Mouse (Mus musculus): ENCODE data around the gene Phb. TPM values are rescaled to one million over a fixed set of nuclear protein-coding genes. Genes with fewer than 3 reads are reported as not detected.

Gene Phb
- polyA plus RNA-seq, 1 experiment, result 49.5 TPM

GRCm38 (mm10) chr11:95675498-95675897, 8.7 kb downstream of the Phb start:
- no peak for TF ChIP-seq POLR2A (IDR thresholded peaks at IDR 0.05; ENCODE audit: low read depth, low read length)
- no peak for TF ChIP-seq CTCF (IDR thresholded peaks at IDR 0.05; ENCODE audit: extremely low read depth, insufficient read depth, insufficient read length, insufficient replicate concordance)
- WGBS, result 94% methylated on average over 14 of the region's 14 CpGs
- Histone ChIP-seq H3K4me3 (ENCODE audit: extremely low read depth, insufficient read depth, insufficient read length) (no peak overlapping the region), H3K4me1 (ENCODE audit: control insufficient read depth, insufficient read depth, insufficient read length) (no peaks in the 10 kb centered on the region), H3K36me3 (ENCODE audit: control insufficient read depth, insufficient read depth, low read length) (peaks cover 32% of the 10 kb centered on the region), H3K27ac (ENCODE audit: insufficient read depth, low read length) (no peak overlapping the region), H3K27me3 (ENCODE audit: control insufficient read depth, insufficient read depth, low read length) (no peaks in the 10 kb centered on the region)
- DNase-seq (ENCODE audit: low read depth in 1 of 2, low spot score in 2 of 2), result no peak

- Histone ChIP-seq H3K4me1 (ENCODE audit: control insufficient read depth, insufficient read depth, insufficient read length) (no peaks in the 10 kb centered on the region), H3K36me3 (ENCODE audit: control insufficient read depth, insufficient read depth, low read length) (peaks cover 32% of the 10 kb centered on the region), H3K4me3 (ENCODE audit: extremely low read depth, insufficient read depth, insufficient read length) (no peak overlapping the region), H3K27me3 (ENCODE audit: control insufficient read depth, insufficient read depth, low read length) (no peaks in the 10 kb centered on the region), H3K27ac (ENCODE audit: insufficient read depth, low read length) (no peak overlapping the region)
- DNase-seq (ENCODE audit: low read depth in 1 of 2, low spot score in 2 of 2), result peak; percentile 19 to 70
- 42% methylated on average over 6 of the region's 6 CpGs for WGBS
- TF ChIP-seq POLR2A (IDR thresholded peaks at IDR 0.05; ENCODE audit: low read depth, low read length) (no peak), CTCF (IDR thresholded peaks at IDR 0.05; ENCODE audit: extremely low read depth, insufficient read depth, insufficient read length, insufficient replicate concordance) (peak; percentile 69; the same call in 1 of the 2 replicates)
These were observed 9.6 kb downstream of the Phb start for GRCm38 (mm10) chr11:95676307-95676706.

GRCm38 (mm10) chr11:95677925-95678701, 11.4 kb downstream of the Phb start:
- Histone ChIP-seq H3K36me3 (ENCODE audit: control insufficient read depth, insufficient read depth, low read length) (peaks cover 27% of the 10 kb centered on the region), H3K27ac (ENCODE audit: insufficient read depth, low read length) (no peak overlapping the region), H3K4me1 (ENCODE audit: control insufficient read depth, insufficient read depth, insufficient read length) (no peaks in the 10 kb centered on the region), H3K27me3 (ENCODE audit: control insufficient read depth, insufficient read depth, low read length) (no peaks in the 10 kb centered on the region), H3K4me3 (ENCODE audit: extremely low read depth, insufficient read depth, insufficient read length) (no peak overlapping the region)
- 88% methylated on average over 14 of the region's 14 CpGs for WGBS
- no peak for DNase-seq (ENCODE audit: low read depth in 1 of 2, low spot score in 2 of 2)
- TF ChIP-seq POLR2A (IDR thresholded peaks at IDR 0.05; ENCODE audit: low read depth, low read length), result no peak
- no peak for TF ChIP-seq CTCF (IDR thresholded peaks at IDR 0.05; ENCODE audit: extremely low read depth, insufficient read depth, insufficient read length, insufficient replicate concordance)

- no peak for TF ChIP-seq CTCF (IDR thresholded peaks at IDR 0.05; ENCODE audit: extremely low read depth, insufficient read depth, insufficient read length, insufficient replicate concordance)
- 79% methylated on average over 9 of the region's 9 CpGs for WGBS
- Histone ChIP-seq H3K27me3 (ENCODE audit: control insufficient read depth, insufficient read depth, low read length) (no peaks in the 10 kb centered on the region), H3K4me1 (ENCODE audit: control insufficient read depth, insufficient read depth, insufficient read length) (no peaks in the 10 kb centered on the region), H3K36me3 (ENCODE audit: control insufficient read depth, insufficient read depth, low read length) (peaks cover 17% of the 10 kb centered on the region), H3K27ac (ENCODE audit: insufficient read depth, low read length) (no peak overlapping the region), H3K4me3 (ENCODE audit: extremely low read depth, insufficient read depth, insufficient read length) (no peak overlapping the region)
- no peak for DNase-seq (ENCODE audit: low read depth in 1 of 2, low spot score in 2 of 2)
These were observed 15.3 kb downstream of the Phb start for GRCm38 (mm10) chr11:95681995-95682601.

- WGBS, result 87% methylated on average over 3 of the region's 3 CpGs
- DNase-seq (ENCODE audit: low read depth in 1 of 2, low spot score in 2 of 2), result no peak
- H3K27me3 ChIP-seq (ENCODE audit: control insufficient read depth, insufficient read depth, low read length), result no peaks in the 10 kb centered on the region
- H3K4me1 ChIP-seq (ENCODE audit: control insufficient read depth, insufficient read depth, insufficient read length), result no peaks in the 10 kb centered on the region; the same call in 1 of the 2 replicates
- no peak overlapping the region for H3K4me3 ChIP-seq (ENCODE audit: extremely low read depth, insufficient read depth, insufficient read length)
- H3K36me3 ChIP-seq (ENCODE audit: control insufficient read depth, insufficient read depth, low read length), result peaks cover 12% of the 10 kb centered on the region
- TF ChIP-seq CTCF (IDR thresholded peaks at IDR 0.05; ENCODE audit: extremely low read depth, insufficient read depth, insufficient read length, insufficient replicate concordance) (no peak), POLR2A (IDR thresholded peaks at IDR 0.05; ENCODE audit: low read depth, low read length) (no peak)
- no peak overlapping the region for H3K27ac ChIP-seq (ENCODE audit: insufficient read depth, low read length)
These were observed 16.2 kb downstream of the Phb start for GRCm38 (mm10) chr11:95682946-95683345.

- WGBS, result 3% methylated on average over 4 of the region's 4 CpGs
- H3K4me1 ChIP-seq (ENCODE audit: control insufficient read depth, insufficient read depth, insufficient read length), result peaks cover 23% of the 10 kb centered on the region; the same call in 1 of the 2 replicates
- peak; percentile 50 to 71 for DNase-seq (ENCODE audit: low read depth in 1 of 2, low spot score in 2 of 2)
- no peaks in the 10 kb centered on the region for H3K27me3 ChIP-seq (ENCODE audit: control insufficient read depth, insufficient read depth, low read length)
- TF ChIP-seq POLR2A (IDR thresholded peaks at IDR 0.05; ENCODE audit: low read depth, low read length), result no peak
- peak; percentile 84; the same call in 1 of the 2 replicates for TF ChIP-seq CTCF (IDR thresholded peaks at IDR 0.05; ENCODE audit: extremely low read depth, insufficient read depth, insufficient read length, insufficient replicate concordance)
- no peak overlapping the region for H3K27ac ChIP-seq (ENCODE audit: insufficient read depth, low read length)
- no peak overlapping the region for H3K4me3 ChIP-seq (ENCODE audit: extremely low read depth, insufficient read depth, insufficient read length)
- H3K36me3 ChIP-seq (ENCODE audit: control insufficient read depth, insufficient read depth, low read length), result peaks cover 4% of the 10 kb centered on the region; the same call in 1 of the 2 replicates
These were observed 19.3 kb downstream of the Phb start for GRCm38 (mm10) chr11:95686031-95686430.
